Mouse (Mus musculus): ENCODE data around the gene Lat.

The Lat gene

DNA sequence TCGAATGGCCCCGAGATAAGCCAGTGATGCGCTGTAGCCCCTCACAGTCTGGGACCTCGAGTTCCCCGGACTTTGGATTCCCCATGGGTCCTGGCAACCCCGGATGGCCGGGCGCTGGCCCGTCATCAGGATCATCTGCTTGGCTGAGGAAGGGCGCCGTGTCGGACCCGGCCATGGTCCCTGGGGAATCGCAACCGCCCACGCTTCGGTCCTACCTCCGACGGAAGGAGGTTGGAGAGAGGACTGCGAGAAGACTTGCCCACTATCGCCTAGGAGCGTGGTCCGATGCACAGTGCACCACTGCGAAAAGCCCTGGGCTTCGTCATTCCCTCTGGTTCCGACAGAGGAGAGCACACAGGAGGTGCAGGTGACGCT, 7.5 kb upstream of the Lat start:
- Histone ChIP-seq H3K9me3 (ENCODE audit: low read length) (no peaks in the 10 kb centered on the region), H3K27me3 (ENCODE audit: insufficient read depth, low read length) (no peaks in the 10 kb centered on the region), H3K4me1 (replicated peaks; ENCODE audit: low read depth, low read length) (peaks cover 67% of the 10 kb centered on the region), H3K4me3 (replicated peaks; ENCODE audit: low read length) (peak overlapping the region; percentile 100), H3K36me3 (ENCODE audit: insufficient read depth, low read length) (peaks cover 50% of the 10 kb centered on the region)
- no peak for TF ChIP-seq NANOG (IDR thresholded peaks at IDR 0.05; ENCODE audit: borderline replicate concordance, low read length)
- no peak for TF ChIP-seq CTCF (conservative IDR thresholded peaks at IDR 0.05; ENCODE audit: low read length)
- no peak for TF ChIP-seq POU5F1 (IDR thresholded peaks at IDR 0.05; ENCODE audit: borderline replicate concordance, low read length)

DNA sequence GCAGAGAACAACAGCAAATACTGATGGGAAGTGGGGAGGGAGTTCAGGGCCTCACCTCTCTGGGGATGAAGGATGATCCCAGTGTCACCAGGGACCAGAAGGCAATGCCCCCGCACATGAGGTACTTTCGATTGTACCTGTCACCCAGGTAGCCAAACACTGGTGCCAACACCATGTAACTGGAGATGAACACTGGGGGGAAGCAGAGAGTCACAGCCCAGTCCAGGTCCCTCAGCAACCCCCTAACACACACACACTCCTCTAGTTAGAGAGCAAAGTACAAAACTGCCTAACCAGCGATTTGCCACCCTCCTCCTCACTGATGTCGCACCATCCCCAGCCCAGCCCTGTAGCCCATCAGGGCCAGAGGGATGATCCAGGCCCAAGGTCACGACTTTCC, 5.6 kb upstream of the Lat start:
- Histone ChIP-seq H3K4me1 (replicated peaks; ENCODE audit: low read depth, low read length) (peaks cover 82% of the 10 kb centered on the region), H3K36me3 (ENCODE audit: insufficient read depth, low read length) (peaks cover 65% of the 10 kb centered on the region), H3K4me3 (replicated peaks; ENCODE audit: low read length) (peak overlapping the region; percentile 20; the same call in 1 of the 2 replicates), H3K9me3 (ENCODE audit: low read length) (no peaks in the 10 kb centered on the region), H3K27me3 (ENCODE audit: insufficient read depth, low read length) (no peaks in the 10 kb centered on the region)
- TF ChIP-seq NANOG (IDR thresholded peaks at IDR 0.05; ENCODE audit: borderline replicate concordance, low read length), result no peak
- no peak for TF ChIP-seq POU5F1 (IDR thresholded peaks at IDR 0.05; ENCODE audit: borderline replicate concordance, low read length)
- TF ChIP-seq CTCF (conservative IDR thresholded peaks at IDR 0.05; ENCODE audit: low read length), result peak; percentile 10; the same call in 1 of the 2 replicates

DNA sequence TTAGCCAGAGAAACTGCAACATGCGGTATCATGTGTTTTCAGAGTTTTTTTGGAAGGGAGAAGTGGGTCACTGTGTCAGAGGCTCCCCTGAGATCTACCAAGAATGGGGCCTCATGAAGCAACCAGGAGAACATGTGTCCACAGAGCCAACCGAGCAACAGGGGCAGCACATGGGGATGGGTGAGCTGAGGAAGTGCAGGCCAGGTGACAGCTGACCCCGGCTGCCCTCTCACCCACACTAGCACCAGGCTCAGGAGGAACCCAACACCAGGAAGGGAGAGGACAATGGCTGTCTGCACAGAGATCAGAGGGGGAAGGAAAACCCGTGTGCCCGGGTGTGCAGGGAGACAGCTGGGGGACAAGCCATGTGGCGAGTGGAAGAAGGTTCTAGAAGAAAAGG, 5.2 kb upstream of the Lat start:
- Histone ChIP-seq H3K4me3 (replicated peaks; ENCODE audit: low read length) (peak overlapping the region; percentile 57; the same call in 1 of the 2 replicates), H3K36me3 (ENCODE audit: insufficient read depth, low read length) (peaks cover 70% of the 10 kb centered on the region), H3K4me1 (replicated peaks; ENCODE audit: low read depth, low read length) (peaks cover 84% of the 10 kb centered on the region), H3K27me3 (ENCODE audit: insufficient read depth, low read length) (no peaks in the 10 kb centered on the region), H3K9me3 (ENCODE audit: low read length) (no peaks in the 10 kb centered on the region)
- TF ChIP-seq NANOG (IDR thresholded peaks at IDR 0.05; ENCODE audit: borderline replicate concordance, low read length) (no peak), POU5F1 (IDR thresholded peaks at IDR 0.05; ENCODE audit: borderline replicate concordance, low read length) (no peak), CTCF (conservative IDR thresholded peaks at IDR 0.05; ENCODE audit: low read length) (no peak)

DNA sequence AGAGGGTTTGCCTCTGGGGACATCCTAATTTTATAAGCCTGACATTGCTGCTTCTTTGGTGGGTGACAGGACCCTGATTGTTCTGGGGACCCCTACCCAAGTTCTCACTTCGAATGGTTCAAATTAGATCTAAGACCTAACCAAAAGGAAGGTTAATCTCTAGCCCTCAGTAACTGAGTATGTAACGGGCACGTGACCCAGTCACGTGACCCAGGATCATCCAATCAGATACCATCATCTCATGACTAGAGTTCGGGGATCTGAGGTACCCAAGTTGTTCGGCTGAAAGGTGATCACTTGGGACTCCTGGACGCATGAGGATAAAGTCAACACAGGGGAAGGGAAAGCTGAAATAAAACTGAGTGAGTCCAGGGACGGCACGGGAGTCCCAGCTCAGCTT, 3.6 kb upstream of the Lat start:
- Histone ChIP-seq H3K27me3 (ENCODE audit: insufficient read depth, low read length) (peaks cover 5% of the 10 kb centered on the region), H3K4me1 (replicated peaks; ENCODE audit: low read depth, low read length) (peaks cover 93% of the 10 kb centered on the region), H3K4me3 (replicated peaks; ENCODE audit: low read length) (peak overlapping the region; percentile 57), H3K9me3 (ENCODE audit: low read length) (no peaks in the 10 kb centered on the region), H3K36me3 (ENCODE audit: insufficient read depth, low read length) (peaks cover 75% of the 10 kb centered on the region)
- TF ChIP-seq NANOG (IDR thresholded peaks at IDR 0.05; ENCODE audit: borderline replicate concordance, low read length), result no peak
- TF ChIP-seq CTCF (conservative IDR thresholded peaks at IDR 0.05; ENCODE audit: low read length), result no peak
- no peak for TF ChIP-seq POU5F1 (IDR thresholded peaks at IDR 0.05; ENCODE audit: borderline replicate concordance, low read length)

DNA sequence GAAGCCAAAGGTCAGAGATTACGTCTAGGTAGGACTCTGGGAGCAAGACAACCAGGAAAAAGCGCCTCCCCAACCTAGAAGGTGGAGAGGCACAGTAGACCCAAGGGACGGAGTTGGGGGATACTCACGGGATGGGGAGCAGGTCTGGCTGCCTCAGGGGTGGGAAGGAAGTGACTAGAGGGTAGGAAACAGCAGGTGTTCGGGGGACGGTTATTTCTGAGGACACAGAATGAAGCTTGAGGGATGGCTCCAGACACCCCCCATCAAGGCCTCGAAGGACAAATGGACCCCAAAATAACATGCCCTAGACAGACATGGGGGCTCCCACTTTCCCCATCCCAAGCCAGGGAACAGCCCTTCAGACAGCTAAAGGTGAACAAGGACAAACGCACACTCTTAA, 1.0 kb downstream of the Lat start:
- Histone ChIP-seq H3K4me3 (replicated peaks; ENCODE audit: low read length) (peak overlapping the region; percentile 81), H3K27me3 (ENCODE audit: insufficient read depth, low read length) (peaks cover 5% of the 10 kb centered on the region), H3K4me1 (replicated peaks; ENCODE audit: low read depth, low read length) (peaks cover 54% of the 10 kb centered on the region), H3K9me3 (ENCODE audit: low read length) (no peaks in the 10 kb centered on the region), H3K36me3 (ENCODE audit: insufficient read depth, low read length) (peaks cover 57% of the 10 kb centered on the region)
- TF ChIP-seq POU5F1 (IDR thresholded peaks at IDR 0.05; ENCODE audit: borderline replicate concordance, low read length) (no peak), CTCF (conservative IDR thresholded peaks at IDR 0.05; ENCODE audit: low read length) (no peak), NANOG (IDR thresholded peaks at IDR 0.05; ENCODE audit: borderline replicate concordance, low read length) (no peak)

- H3K27me3 ChIP-seq (ENCODE audit: insufficient read depth, low read length), result peaks cover 5% of the 10 kb centered on the region
- TF ChIP-seq POU5F1 (IDR thresholded peaks at IDR 0.05; ENCODE audit: borderline replicate concordance, low read length) (no peak), CTCF (conservative IDR thresholded peaks at IDR 0.05; ENCODE audit: low read length) (no peak)
- H3K9me3 ChIP-seq (ENCODE audit: low read length), result no peaks in the 10 kb centered on the region
- no peak overlapping the region for H3K4me3 ChIP-seq (replicated peaks; ENCODE audit: low read length)
- peaks cover 54% of the 10 kb centered on the region for H3K36me3 ChIP-seq (ENCODE audit: insufficient read depth, low read length)
- peaks cover 52% of the 10 kb centered on the region for H3K4me1 ChIP-seq (replicated peaks; ENCODE audit: low read depth, low read length)
Measured at GRCm38 (mm10) chr7:126367636-126368035, 1.7 kb downstream of the Lat start.

- H3K4me1 ChIP-seq (replicated peaks; ENCODE audit: low read depth, low read length), result peaks cover 34% of the 10 kb centered on the region
- no peaks in the 10 kb centered on the region for H3K9me3 ChIP-seq (ENCODE audit: low read length)
- TF ChIP-seq CTCF (conservative IDR thresholded peaks at IDR 0.05; ENCODE audit: low read length) (no peak), NANOG (IDR thresholded peaks at IDR 0.05; ENCODE audit: borderline replicate concordance, low read length) (no peak), POU5F1 (IDR thresholded peaks at IDR 0.05; ENCODE audit: borderline replicate concordance, low read length) (no peak)
- peaks cover 18% of the 10 kb centered on the region for H3K36me3 ChIP-seq (ENCODE audit: insufficient read depth, low read length)
- no peak overlapping the region for H3K4me3 ChIP-seq (replicated peaks; ENCODE audit: low read length)
- peaks cover 16% of the 10 kb centered on the region for H3K27me3 ChIP-seq (ENCODE audit: insufficient read depth, low read length)
Measured at GRCm38 (mm10) chr7:126363038-126363437, 6.3 kb downstream of the Lat start.

GRCm38 (mm10) chr7:126359049-126359448, 10.3 kb downstream of the Lat start:
- Histone ChIP-seq H3K4me3 (replicated peaks; ENCODE audit: low read length) (no peak overlapping the region), H3K36me3 (ENCODE audit: insufficient read depth, low read length) (peaks cover 10% of the 10 kb centered on the region), H3K9me3 (ENCODE audit: low read length) (no peaks in the 10 kb centered on the region), H3K4me1 (replicated peaks; ENCODE audit: low read depth, low read length) (peaks cover 68% of the 10 kb centered on the region), H3K27me3 (ENCODE audit: insufficient read depth, low read length) (peaks cover 16% of the 10 kb centered on the region)
- TF ChIP-seq CTCF (conservative IDR thresholded peaks at IDR 0.05; ENCODE audit: low read length) (no peak), NANOG (IDR thresholded peaks at IDR 0.05; ENCODE audit: borderline replicate concordance, low read length) (no peak), POU5F1 (IDR thresholded peaks at IDR 0.05; ENCODE audit: borderline replicate concordance, low read length) (no peak)

- Histone ChIP-seq H3K36me3 (ENCODE audit: insufficient read depth, low read length) (0 out of 2 replicates have a peak, but pooled peaks cover 4% of the 10 kb centered on the region), H3K4me1 (replicated peaks; ENCODE audit: low read depth, low read length) (peaks cover 69% of the 10 kb centered on the region), H3K4me3 (replicated peaks; ENCODE audit: low read length) (no peak overlapping the region), H3K27me3 (ENCODE audit: insufficient read depth, low read length) (peaks cover 16% of the 10 kb centered on the region), H3K9me3 (ENCODE audit: low read length) (no peaks in the 10 kb centered on the region)
- TF ChIP-seq NANOG (IDR thresholded peaks at IDR 0.05; ENCODE audit: borderline replicate concordance, low read length), result no peak
- TF ChIP-seq POU5F1 (IDR thresholded peaks at IDR 0.05; ENCODE audit: borderline replicate concordance, low read length), result no peak
- TF ChIP-seq CTCF (conservative IDR thresholded peaks at IDR 0.05; ENCODE audit: low read length), result no peak
Measured at GRCm38 (mm10) chr7:126358413-126358812, 11.0 kb downstream of the Lat start.

Data from E14TG2a.4 (cell line).